Mouse (Mus musculus): ENCODE measurements around the gene Maml3.

DNA sequence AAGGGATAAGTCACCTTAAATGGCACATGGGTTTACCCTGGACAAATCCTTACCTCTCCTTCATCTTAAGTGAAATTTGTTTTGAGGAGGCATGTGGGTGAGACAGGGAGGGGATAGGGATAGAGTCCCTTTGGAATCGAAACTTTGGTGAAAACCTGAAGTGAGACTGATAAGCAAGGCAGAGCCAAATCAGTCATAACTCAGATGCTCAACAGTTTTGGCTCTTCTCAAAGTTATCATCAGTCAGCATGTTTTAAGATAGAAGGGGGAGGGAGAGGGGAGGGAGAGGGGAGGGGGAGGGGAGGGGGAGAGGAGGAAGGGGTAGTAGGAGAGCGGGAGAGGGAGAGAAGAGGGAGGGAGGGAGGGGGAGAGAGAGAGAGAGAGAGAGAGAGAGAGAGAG lies 223.5 kb downstream of the Maml3 start:
- TF ChIP-seq EP300 (IDR thresholded peaks at IDR 0.05) (no peak), CTCF (IDR thresholded peaks at IDR 0.05) (no peak)

All from lung, postnatal 0 days (tissue).